Mouse (Mus musculus) heart, embryonic 10.5 days (tissue): ENCODE data around the gene Mitf. TPM values are rescaled to one million over a fixed set of nuclear protein-coding genes. Genes with fewer than 3 reads are reported as not detected.

Experiments
- DNase-seq: peaks from one replicate; pipeline ENCODE4 v3.0.0-alpha.2; 2017; ENCODE audit warnings: low spot score
- H3K27ac ChIP-seq: fragments of 300-500 bp; sonication (generic); 2 replicates; pipeline ENCODE4 v1.5.1; 2016; ENCODE audit warnings: mild to moderate bottlenecking
- H3K27me3 ChIP-seq: fragments of 300-500 bp; sonication (generic); 2 replicates; pipeline ENCODE4 v1.6.1; 2016; ENCODE audit warnings: mild to moderate bottlenecking; ENCODE audit not compliant: poor library complexity, insufficient read depth, severe bottlenecking
- H3K36me3 ChIP-seq: fragments of 300-500 bp; sonication (generic); 2 replicates; pipeline ENCODE4 v1.6.1; 2016; ENCODE audit warnings: mild to moderate bottlenecking, moderate library complexity
- H3K4me1 ChIP-seq: fragments of 300-500 bp; sonication (generic); 2 replicates; pipeline ENCODE4 v1.6.1; 2016; ENCODE audit warnings: mild to moderate bottlenecking
- H3K4me3 ChIP-seq: fragments of 300-500 bp; sonication (generic); 2 replicates; pipeline ENCODE4 v1.5.1; 2016; ENCODE audit warnings: mild to moderate bottlenecking, moderate library complexity
- H3K9me3 ChIP-seq: fragments of 300-500 bp; sonication (generic); 2 replicates; pipeline ENCODE4 v1.6.1; 2016; ENCODE audit warnings: mild to moderate bottlenecking, moderate library complexity
- WGBS: fragments of 180-500 bp; shearing (Covaris S2); methylation state at CpG from one replicate; pipeline ENCODE4 v1.1.7; 2016; 5-methylcytosine and 5-hydroxymethylcytosine counted together
- polyA plus RNA-seq: library from polyadenylated mRNA; unstranded; fragments of >200 nt; fragmentation: Nextera tagmentation; extraction: Ambion mirVana; gene quantifications from 2 replicates; pipeline ENCODE4 v1.2.1, GENCODE M21; 2016

Gene Mitf
- polyA plus RNA-seq, 1 experiment from 2014 or later = 10.7 TPM

DNA sequence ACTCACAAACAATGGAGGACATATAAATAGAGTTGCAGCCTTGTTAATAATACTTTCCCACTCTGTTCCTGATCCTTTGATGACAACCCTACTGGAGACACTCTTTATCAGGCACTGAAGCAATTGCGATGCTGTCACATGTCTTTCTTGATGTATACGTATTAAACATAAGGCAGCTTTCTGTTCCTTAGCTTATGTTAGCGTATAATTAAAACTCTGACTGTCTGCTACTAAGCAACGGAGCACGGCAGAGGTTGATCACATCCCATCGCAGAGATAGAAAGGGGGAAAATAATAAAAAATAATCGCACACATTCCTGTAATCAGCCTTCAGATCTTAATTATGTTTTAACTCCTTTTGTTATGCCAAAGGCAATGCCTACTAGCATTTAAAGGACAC is 234.9 kb downstream of the Mitf start:
- Histone ChIP-seq H3K27me3 (no peaks in the 10 kb centered on the region), H3K36me3 (no peaks in the 10 kb centered on the region), H3K4me3 (no peak overlapping the region), H3K4me1 (no peaks in the 10 kb centered on the region), H3K9me3 (no peaks in the 10 kb centered on the region), H3K27ac (no peak overlapping the region)
- WGBS = 93% methylated on average over 7 of the region's 7 CpGs
- DNase-seq = no peak

DNA sequence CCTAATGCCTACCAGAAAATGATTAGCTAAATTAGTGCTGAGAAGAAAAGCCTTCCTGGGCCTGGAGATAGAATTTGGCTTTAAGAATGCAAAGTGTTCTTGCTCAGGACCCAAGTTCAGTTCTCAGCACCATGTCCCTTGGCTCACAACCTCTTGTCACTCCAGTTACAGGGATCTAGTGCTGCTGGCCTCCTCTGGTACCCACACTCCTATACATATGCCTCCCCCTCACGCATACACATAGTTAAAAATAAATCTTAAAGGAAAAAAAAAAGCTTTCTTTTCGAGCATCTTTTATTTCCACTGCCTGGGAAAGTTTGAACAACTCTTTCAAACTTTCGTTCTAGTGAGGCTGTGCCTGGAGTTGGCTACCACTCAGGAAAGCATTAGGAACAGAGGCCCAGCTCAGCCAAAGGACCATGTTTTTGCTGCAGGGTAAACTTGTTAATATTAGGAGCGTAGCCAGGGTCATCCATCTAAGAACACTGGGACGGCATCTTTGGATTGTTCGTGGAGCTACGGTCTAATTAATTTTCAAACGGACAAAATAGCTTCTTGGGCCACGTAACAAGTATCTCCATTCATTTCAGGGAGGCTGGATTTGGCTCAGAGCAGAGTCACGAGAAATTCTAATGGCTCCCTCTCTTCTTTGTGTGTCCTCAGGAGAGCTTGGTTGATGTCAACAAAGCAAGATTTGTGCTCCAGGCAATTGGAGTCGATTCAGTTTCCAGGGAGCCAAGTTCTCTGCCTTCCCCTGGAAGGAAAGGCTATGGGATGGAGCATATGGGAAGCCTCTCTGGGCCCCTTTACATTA is 239.7 kb downstream of the Mitf start:
- 80% methylated on average over 11 of the region's 11 CpGs for WGBS
- H3K27me3 ChIP-seq = no peaks in the 10 kb centered on the region
- no peak overlapping the region for H3K4me3 ChIP-seq
- H3K9me3 ChIP-seq = no peaks in the 10 kb centered on the region
- DNase-seq = no peak
- H3K36me3 ChIP-seq = no peaks in the 10 kb centered on the region
- no peaks in the 10 kb centered on the region for H3K4me1 ChIP-seq
- H3K27ac ChIP-seq = no peak overlapping the region

DNA sequence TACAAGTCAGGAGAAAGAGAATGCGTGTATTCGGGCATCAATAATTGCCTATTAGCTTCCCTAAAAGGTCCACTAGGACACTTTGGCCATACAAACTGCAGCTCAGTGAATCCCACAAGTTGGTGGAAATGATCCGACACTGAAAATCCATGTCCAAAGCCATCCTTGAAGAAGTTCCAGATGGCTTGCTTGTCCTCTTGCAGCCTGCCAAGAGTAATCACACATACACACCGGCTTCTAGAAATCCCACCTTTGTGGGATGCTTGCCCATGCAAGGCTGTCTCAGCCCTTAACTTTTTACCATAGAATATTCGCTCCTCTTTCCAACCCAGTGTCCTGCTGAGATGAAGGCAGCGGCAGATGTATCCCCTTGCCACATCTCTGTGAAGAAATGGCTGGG is 240.9 kb downstream of the Mitf start:
- H3K4me1 ChIP-seq = no peaks in the 10 kb centered on the region
- no peaks in the 10 kb centered on the region for H3K36me3 ChIP-seq
- 71% methylated on average over 6 of the region's 6 CpGs for WGBS
- H3K27me3 ChIP-seq = no peaks in the 10 kb centered on the region
- no peak overlapping the region for H3K27ac ChIP-seq
- H3K9me3 ChIP-seq = no peaks in the 10 kb centered on the region
- no peak for DNase-seq
- no peak overlapping the region for H3K4me3 ChIP-seq

DNA sequence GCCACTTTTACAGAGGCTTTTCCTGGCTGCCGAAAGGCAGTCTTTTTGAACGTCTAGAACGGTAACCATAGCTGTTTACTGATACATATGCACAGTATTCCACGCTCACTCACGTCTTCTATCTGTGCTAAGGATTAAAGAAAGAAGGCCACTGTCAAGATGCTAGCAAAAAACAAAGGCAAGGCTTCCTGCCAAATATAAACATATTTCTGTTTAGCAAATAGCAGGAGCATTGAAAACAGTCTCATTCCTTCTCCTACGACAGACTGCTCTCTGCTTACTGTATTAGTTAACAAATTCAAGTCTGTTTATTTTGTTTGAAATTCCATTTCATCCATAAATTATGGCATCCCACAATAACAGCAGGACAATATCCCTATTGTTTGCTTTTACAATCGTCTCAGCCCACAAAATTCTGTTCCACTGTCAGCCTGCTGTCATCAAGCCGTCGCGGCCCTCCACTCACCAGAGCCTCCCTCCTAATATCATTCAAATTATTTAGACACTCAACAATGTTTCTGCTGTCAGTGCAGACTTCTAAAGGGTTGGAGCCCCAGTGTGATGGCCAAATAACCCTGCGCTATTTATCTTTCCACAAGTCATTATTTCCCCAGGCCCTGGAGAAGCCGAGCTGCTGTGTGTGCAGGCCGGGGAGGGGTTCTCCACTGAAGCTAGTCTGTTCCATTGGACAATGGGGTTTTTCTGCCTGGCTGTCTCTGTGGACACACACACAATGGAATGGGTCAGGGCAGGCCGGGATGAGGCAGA is 242.0 kb downstream of the Mitf start:
- 66% methylated on average over 14 of the region's 14 CpGs for WGBS
- H3K4me3 ChIP-seq = no peak overlapping the region
- no peak for DNase-seq
- no peaks in the 10 kb centered on the region for H3K27me3 ChIP-seq
- H3K9me3 ChIP-seq = no peaks in the 10 kb centered on the region
- H3K36me3 ChIP-seq = no peaks in the 10 kb centered on the region
- H3K27ac ChIP-seq = no peak overlapping the region
- H3K4me1 ChIP-seq = no peaks in the 10 kb centered on the region

DNA sequence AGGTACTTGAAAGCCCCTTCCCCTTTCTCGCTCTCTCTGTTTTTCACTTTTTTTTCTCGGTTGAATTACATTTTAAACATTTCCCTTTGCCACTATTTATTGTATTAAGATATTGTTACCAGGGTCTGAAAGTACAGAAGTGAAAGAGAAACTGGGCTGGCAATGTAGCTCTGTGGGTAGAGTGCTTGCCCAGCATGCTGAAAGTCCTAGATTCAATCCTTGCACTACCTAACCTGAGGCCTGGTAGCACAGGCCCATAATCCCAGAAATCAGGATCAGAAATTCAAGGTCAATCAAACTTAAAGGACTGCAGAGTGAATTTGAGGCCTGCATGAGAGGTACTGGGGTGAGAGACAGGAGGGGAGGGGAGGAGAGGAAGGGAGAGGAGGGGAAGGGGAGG is 242.7 kb downstream of the Mitf start:
- no peak for DNase-seq
- H3K27ac ChIP-seq = no peak overlapping the region
- WGBS = 83% methylated on average over 2 of the region's 2 CpGs

DNA sequence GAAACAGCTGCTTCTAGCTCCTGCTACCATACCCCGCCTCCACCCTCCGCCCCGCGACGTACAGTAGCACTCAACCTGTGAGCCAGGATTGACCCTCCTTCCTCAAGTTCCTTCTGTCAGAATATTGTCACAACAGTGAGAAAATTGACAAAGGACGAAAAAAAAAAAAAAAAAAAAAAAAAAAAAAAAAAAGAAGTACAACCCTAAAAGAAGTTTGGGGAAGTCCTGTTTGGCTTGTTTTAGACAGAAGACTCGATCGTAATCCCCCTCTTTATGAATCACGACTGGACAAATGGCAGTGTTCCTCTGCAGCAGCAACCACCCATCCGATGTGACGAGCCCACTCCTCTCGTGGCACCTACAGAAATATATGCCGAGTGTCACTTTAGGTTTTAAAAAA is 255.0 kb downstream of the Mitf start:
- no peak overlapping the region for H3K4me3 ChIP-seq
- DNase-seq = no peak
- H3K9me3 ChIP-seq = no peaks in the 10 kb centered on the region
- 89% methylated on average over 13 of the region's 13 CpGs for WGBS
- H3K27me3 ChIP-seq = no peaks in the 10 kb centered on the region
- H3K27ac ChIP-seq = no peak overlapping the region
- no peaks in the 10 kb centered on the region for H3K4me1 ChIP-seq
- H3K36me3 ChIP-seq = no peaks in the 10 kb centered on the region

More for the DNA sequence above, 242.7 kb downstream of the Mitf start:
- H3K36me3 ChIP-seq = no peaks in the 10 kb centered on the region
- H3K27me3 ChIP-seq = no peaks in the 10 kb centered on the region
- H3K4me3 ChIP-seq = no peak overlapping the region
- no peaks in the 10 kb centered on the region for H3K9me3 ChIP-seq
- no peaks in the 10 kb centered on the region for H3K4me1 ChIP-seq

DNA sequence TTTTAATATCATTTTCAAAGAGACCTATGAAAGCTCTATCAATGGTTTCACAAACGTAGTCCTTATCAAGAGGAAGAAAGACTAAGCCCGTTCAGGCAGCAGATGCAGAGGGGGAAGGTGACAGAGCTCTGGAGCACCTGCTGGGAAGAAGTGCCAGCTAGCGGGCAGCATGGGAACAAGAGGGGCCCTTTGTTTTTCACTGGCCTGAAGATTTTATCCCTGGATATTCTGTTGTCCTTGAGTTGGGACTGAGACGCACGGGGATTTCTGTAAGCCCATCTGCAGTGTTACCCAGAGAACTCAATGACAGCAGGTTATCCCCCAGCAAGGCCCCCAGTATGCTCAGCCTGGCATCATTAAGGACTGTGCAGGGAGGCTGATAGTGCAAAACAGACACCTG is 258.1 kb downstream of the Mitf start:
- DNase-seq = no peak
- Histone ChIP-seq H3K27me3 (no peaks in the 10 kb centered on the region), H3K4me1 (no peaks in the 10 kb centered on the region), H3K9me3 (no peaks in the 10 kb centered on the region), H3K36me3 (no peaks in the 10 kb centered on the region), H3K4me3 (no peak overlapping the region), H3K27ac (no peak overlapping the region)
- WGBS = 21% methylated on average over 5 of the region's 5 CpGs

DNA sequence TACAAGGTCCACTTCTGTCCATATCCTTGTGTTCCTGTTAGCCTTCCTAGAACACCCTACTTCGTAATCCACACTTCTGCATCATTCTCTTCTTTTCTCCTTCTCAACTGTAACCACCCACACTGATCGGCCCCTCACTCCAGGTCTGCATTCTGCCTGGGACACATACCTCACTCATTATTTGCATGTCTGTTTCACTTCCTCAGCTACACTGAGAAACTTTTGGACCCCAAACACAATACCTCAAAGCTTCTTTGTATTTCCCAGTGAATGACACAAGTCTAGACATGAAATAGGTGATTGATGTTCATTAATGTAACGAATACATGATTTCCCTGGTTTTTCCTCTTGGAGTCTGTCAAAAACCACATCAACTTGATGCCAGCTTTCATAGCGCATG is 259.6 kb downstream of the Mitf start:
- Histone ChIP-seq H3K4me1 (no peaks in the 10 kb centered on the region), H3K27ac (no peak overlapping the region), H3K4me3 (no peak overlapping the region), H3K9me3 (no peaks in the 10 kb centered on the region), H3K27me3 (no peaks in the 10 kb centered on the region), H3K36me3 (no peaks in the 10 kb centered on the region)
- no peak for DNase-seq
- WGBS = 81% methylated on average over 4 of the region's 4 CpGs

Other genes with a start within 250 kb of the Mitf start
- 32.5 and 33.9 TPM in 2 replicates for gene Frmd4b, start 189.5 kb upstream of the Mitf start, polyA plus RNA-seq